Mouse (Mus musculus) liver, embryonic 12.5 days (tissue): Measurements from ENCODE around the gene Abhd11. TPM values are rescaled to one million over a fixed set of nuclear protein-coding genes. Genes with fewer than 3 reads are reported as not detected.

Source experiments
- polyA plus RNA-seq: library from polyadenylated mRNA; unstranded; fragments of >200 nt; fragmentation: Nextera tagmentation; extraction: Ambion mirVana; gene quantifications from 2 replicates; pipeline ENCODE4 v1.2.1, GENCODE M21; 2016

Abhd11 gene
- polyA plus RNA-seq, 1 experiment from 2014 or later, result 45.3 TPM

Other genes starting within 250 kb of the Abhd11 start
- not detected in 2 replicates for gene Tmem270, start 102.4 kb upstream of the Abhd11 start, polyA plus RNA-seq
- gene Cldn13, start 93.6 kb upstream of the Abhd11 start, polyA plus RNA-seq, result 208 TPM in 2 replicates
- gene Mettl27, start 76.8 kb upstream of the Abhd11 start, polyA plus RNA-seq, result 8.5 and 9.8 TPM in 2 replicates
- 0.28 and 0.49 TPM in 2 replicates for gene Cldn4, start 62.2 kb upstream of the Abhd11 start, polyA plus RNA-seq
- gene Cldn3, start 22.9 kb upstream of the Abhd11 start, polyA plus RNA-seq, result 0.55 and 0.57 TPM in 2 replicates
- gene Stx1a, start 14.3 kb downstream of the Abhd11 start, polyA plus RNA-seq, result 2.7 and 2.8 TPM in 2 replicates
- gene Dnajc30, start 55.0 kb downstream of the Abhd11 start, polyA plus RNA-seq, result 15.9 and 19.1 TPM in 2 replicates
- 97.8 and 104 TPM in 2 replicates for gene Bud23, start 55.8 kb downstream of the Abhd11 start, polyA plus RNA-seq
- 1.2 and 1.3 TPM in 2 replicates for gene Vps37d, start 69.1 kb downstream of the Abhd11 start, polyA plus RNA-seq
- 11.6 and 12.2 TPM in 2 replicates for gene Mlxipl, start 80.7 kb downstream of the Abhd11 start, polyA plus RNA-seq
- 17.1 and 18.9 TPM in 2 replicates for gene Tbl2, start 140.5 kb downstream of the Abhd11 start, polyA plus RNA-seq
- gene Bcl7b, start 159.1 kb downstream of the Abhd11 start, polyA plus RNA-seq, result 38.2 and 44.3 TPM in 2 replicates
- 35.2 and 37.6 TPM in 2 replicates for gene Baz1b, start 178.1 kb downstream of the Abhd11 start, polyA plus RNA-seq
- gene Fzd9, start 242.1 kb downstream of the Abhd11 start, polyA plus RNA-seq, result 0.58 and 0.74 TPM in 2 replicates